Mouse (Mus musculus) lung, embryonic 15.5 days (tissue): Measurements from ENCODE around the gene Atic. TPM values are rescaled to one million over a fixed set of nuclear protein-coding genes. Genes with fewer than 3 reads are reported as not detected.

ENCODE experiments used
- ATAC-seq: fragments of 200-750 bp; cut with Nextera tagmentation; 2 replicates; pipeline ENCODE4 v1.8.0; 2017; ENCODE audit warnings: moderate number of reproducible peaks, borderline replicate concordance; ENCODE audit not compliant: low FRiP score, low TSS enrichment; ENCODE audit errors: extremely low read depth
- H3K27ac ChIP-seq: fragments of 300-500 bp; sonication (generic); 2 replicates; pipeline ENCODE4 v1.5.1; 2015; ENCODE audit warnings: moderate library complexity, mild to moderate bottlenecking, inconsistent platforms
- H3K27me3 ChIP-seq: fragments of 300-500 bp; sonication (generic); 2 replicates; pipeline ENCODE4 v1.6.1; 2015; ENCODE audit warnings: inconsistent platforms
- H3K36me3 ChIP-seq: fragments of 300-500 bp; sonication (generic); 2 replicates; pipeline ENCODE4 v1.6.1; 2015; ENCODE audit warnings: inconsistent platforms
- H3K4me1 ChIP-seq: fragments of 300-500 bp; sonication (generic); 2 replicates; pipeline ENCODE4 v1.6.1; 2015; ENCODE audit warnings: inconsistent platforms
- H3K4me2 ChIP-seq: fragments of 300-500 bp; sonication (generic); 2 replicates; pipeline ENCODE4 v1.6.1; 2015; ENCODE audit warnings: inconsistent platforms, mild to moderate bottlenecking, moderate library complexity
- H3K4me3 ChIP-seq: fragments of 300-500 bp; sonication (generic); 2 replicates; pipeline ENCODE4 v1.5.1; 2015; ENCODE audit warnings: mild to moderate bottlenecking, inconsistent platforms
- H3K9ac ChIP-seq: fragments of 300-500 bp; sonication (generic); 2 replicates; pipeline ENCODE4 v1.6.1; 2015; ENCODE audit warnings: inconsistent platforms
- H3K9me3 ChIP-seq: fragments of 300-500 bp; sonication (generic); 2 replicates; pipeline ENCODE4 v1.6.1; 2016; ENCODE audit warnings: inconsistent platforms
- WGBS: fragments of 180-500 bp; shearing (Covaris S2); methylation state at CpG from one replicate; pipeline ENCODE4 v1.1.7; 2015; 5-methylcytosine and 5-hydroxymethylcytosine counted together
- polyA plus RNA-seq: library from polyadenylated mRNA; unstranded; fragments of >200 nt; fragmentation: Nextera tagmentation; extraction: Ambion mirVana; gene quantifications from 2 replicates; pipeline ENCODE4 v1.2.1, GENCODE M21; 2015

Gene Atic
- polyA plus RNA-seq = 69.9 and 73.0 TPM in 2 replicates

DNA sequence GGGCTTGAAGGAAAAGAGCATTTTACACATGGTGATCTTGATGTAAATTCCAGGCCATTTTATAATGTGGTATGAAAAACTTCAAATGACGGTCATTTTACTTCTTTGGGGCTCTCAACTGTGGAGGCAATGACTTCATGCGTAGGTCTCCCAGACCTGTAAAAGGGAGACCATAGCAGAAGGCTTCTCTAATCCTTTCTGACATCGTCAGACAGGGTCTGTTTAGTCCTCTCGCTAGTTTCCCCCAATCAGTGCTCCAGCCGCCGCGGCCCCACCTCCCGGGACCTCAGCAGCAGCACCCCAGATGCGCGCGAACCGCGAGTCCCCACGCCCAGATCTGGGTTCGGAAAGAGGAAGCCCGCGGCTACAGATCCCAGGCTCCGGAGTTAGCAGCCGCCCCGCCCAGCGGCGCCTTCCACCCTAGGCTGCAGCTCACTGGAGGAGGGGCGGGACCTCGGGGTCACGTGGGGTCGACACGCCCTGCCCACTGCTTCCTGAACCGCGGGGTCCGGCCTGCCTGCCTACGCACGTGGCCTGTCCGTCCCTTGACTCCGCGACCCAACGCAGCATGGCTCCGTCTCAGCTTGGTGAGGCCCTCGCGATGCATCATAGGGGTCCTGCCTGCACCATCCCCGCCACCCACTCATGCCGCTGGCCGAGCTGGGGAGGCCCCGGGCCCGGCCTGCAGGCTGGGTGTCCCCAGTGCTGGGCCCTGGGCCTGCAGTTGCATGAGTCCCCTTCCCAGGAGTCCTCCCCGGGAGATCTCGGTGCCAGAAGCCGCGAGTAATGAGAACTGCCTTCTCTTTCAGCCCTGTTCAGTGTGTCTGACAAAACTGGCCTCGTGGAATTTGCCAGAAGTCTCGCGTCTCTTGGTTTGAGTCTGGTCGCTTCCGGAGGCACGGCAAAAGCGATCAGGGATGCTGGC lies at the start of gene Atic:
Gene Atic, plus strand, starts transcription at position 463 of the 925 bp plus-strand sequence.
- H3K9ac ChIP-seq = peak within 1 kb of the TSS; percentile 84
- H3K4me3 ChIP-seq = peak within 1 kb of the TSS; percentile 68
- peaks cover 25% of the 10 kb centered on the region for H3K36me3 ChIP-seq
- H3K4me1 ChIP-seq = peaks cover 13% of the 10 kb centered on the region
- ATAC-seq = peak; percentile 99
- peak within 1 kb of the TSS; percentile 93 for H3K4me2 ChIP-seq
- WGBS = 1% methylated on average over 51 of the region's 55 CpGs
- H3K9me3 ChIP-seq = no peaks in the 10 kb centered on the region
- H3K27me3 ChIP-seq = no peaks in the 10 kb centered on the region
- peak within 1 kb of the TSS; percentile 83 for H3K27ac ChIP-seq

- no peaks in the 10 kb centered on the region for H3K36me3 ChIP-seq
- 30% methylated on average over 9 of the region's 9 CpGs for WGBS
- no peak overlapping the region for H3K4me3 ChIP-seq
- H3K9ac ChIP-seq = no peak overlapping the region
- no peak overlapping the region for H3K4me2 ChIP-seq
- peaks cover 5% of the 10 kb centered on the region; the same call in 1 of the 2 replicates for H3K27me3 ChIP-seq
- no peaks in the 10 kb centered on the region for H3K4me1 ChIP-seq
- H3K9me3 ChIP-seq = no peaks in the 10 kb centered on the region
- ATAC-seq = no peak
- no peak overlapping the region for H3K27ac ChIP-seq
Measured at GRCm38 (mm10) chr1:71507251-71507650, 49.7 kb upstream of the Atic start.

DNA sequence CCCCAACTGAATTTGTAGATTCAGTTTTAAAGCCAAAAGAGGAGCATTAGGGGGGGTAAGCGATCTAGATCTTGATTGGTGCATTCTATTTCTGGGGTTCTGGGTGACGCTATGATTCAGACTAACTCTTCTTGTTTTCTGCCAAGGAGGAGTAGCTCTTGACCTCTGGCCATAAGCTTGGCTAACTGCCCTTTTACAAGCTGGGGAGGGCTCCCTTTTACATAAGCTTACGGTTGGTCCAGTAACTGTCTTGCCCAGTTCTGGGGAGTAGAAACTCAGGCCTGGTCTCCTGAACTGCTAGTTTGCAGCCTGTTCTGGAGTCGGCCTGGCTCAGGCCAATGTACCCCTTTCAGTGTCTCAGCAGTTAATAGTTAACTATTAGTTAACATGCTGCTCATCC lies 41.9 kb upstream of the Atic start:
- H3K9ac ChIP-seq = no peak overlapping the region
- no peaks in the 10 kb centered on the region for H3K36me3 ChIP-seq
- H3K9me3 ChIP-seq = no peaks in the 10 kb centered on the region
- 71% methylated on average over 4 of the region's 4 CpGs for WGBS
- no peak overlapping the region for H3K4me3 ChIP-seq
- H3K27ac ChIP-seq = no peak overlapping the region
- no peak overlapping the region for H3K4me2 ChIP-seq
- ATAC-seq = no peak
- H3K4me1 ChIP-seq = no peaks in the 10 kb centered on the region
- H3K27me3 ChIP-seq = no peaks in the 10 kb centered on the region

- ATAC-seq = no peak
- no peaks in the 10 kb centered on the region for H3K27me3 ChIP-seq
- WGBS = 81% methylated on average over 18 of the region's 18 CpGs
Measured at GRCm38 (mm10) chr1:71528808-71529648, 27.9 kb upstream of the Atic start.

GRCm38 (mm10) chr1:71530779-71531178 lies 26.2 kb upstream of the Atic start:
- Histone ChIP-seq H3K4me1 (no peaks in the 10 kb centered on the region), H3K4me2 (no peak overlapping the region), H3K36me3 (no peaks in the 10 kb centered on the region), H3K9me3 (no peaks in the 10 kb centered on the region), H3K27me3 (no peaks in the 10 kb centered on the region), H3K4me3 (no peak overlapping the region), H3K9ac (no peak overlapping the region), H3K27ac (no peak overlapping the region)
- WGBS = 67% methylated on average over 2 of the region's 2 CpGs
- ATAC-seq = no peak

More at GRCm38 (mm10) chr1:71528808-71529648, 27.9 kb upstream of the Atic start:
- Histone ChIP-seq H3K9me3 (no peaks in the 10 kb centered on the region), H3K4me1 (no peaks in the 10 kb centered on the region), H3K4me3 (no peak overlapping the region), H3K9ac (no peak overlapping the region), H3K36me3 (no peaks in the 10 kb centered on the region), H3K27ac (no peak overlapping the region), H3K4me2 (no peak overlapping the region)

DNA sequence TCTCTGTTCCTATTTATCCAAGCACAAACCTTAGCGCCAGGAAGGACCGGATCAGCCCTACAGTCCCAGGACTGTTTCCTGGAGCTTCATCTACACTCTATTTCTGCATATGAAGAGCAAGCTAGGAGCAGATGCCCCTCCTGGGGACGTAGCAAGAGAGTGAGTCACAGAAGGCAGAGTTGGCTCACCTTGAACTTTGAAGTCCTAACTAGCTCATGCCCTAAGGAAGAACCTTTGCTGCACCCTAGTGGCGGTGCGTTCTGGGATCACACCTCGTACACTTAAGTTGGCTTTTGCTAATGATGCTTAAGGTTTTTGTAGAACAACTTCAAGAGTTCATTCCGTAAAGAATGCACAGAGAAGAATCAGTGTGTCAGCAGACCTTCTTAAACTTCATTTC lies 25.3 kb upstream of the Atic start:
- Histone ChIP-seq H3K4me1 (no peaks in the 10 kb centered on the region), H3K4me2 (no peak overlapping the region), H3K27me3 (no peaks in the 10 kb centered on the region), H3K9ac (no peak overlapping the region), H3K27ac (no peak overlapping the region), H3K36me3 (no peaks in the 10 kb centered on the region), H3K9me3 (no peaks in the 10 kb centered on the region), H3K4me3 (no peak overlapping the region)
- ATAC-seq = no peak
- WGBS = 16% methylated on average over 7 of the region's 7 CpGs

GRCm38 (mm10) chr1:71539641-71540040 lies 17.3 kb upstream of the Atic start:
- Histone ChIP-seq H3K36me3 (no peaks in the 10 kb centered on the region), H3K27me3 (no peaks in the 10 kb centered on the region), H3K9me3 (no peaks in the 10 kb centered on the region), H3K4me1 (no peaks in the 10 kb centered on the region), H3K4me2 (no peak overlapping the region), H3K27ac (no peak overlapping the region), H3K4me3 (no peak overlapping the region), H3K9ac (no peak overlapping the region)
- WGBS = 65% methylated on average over 4 of the region's 4 CpGs
- ATAC-seq = no peak

DNA sequence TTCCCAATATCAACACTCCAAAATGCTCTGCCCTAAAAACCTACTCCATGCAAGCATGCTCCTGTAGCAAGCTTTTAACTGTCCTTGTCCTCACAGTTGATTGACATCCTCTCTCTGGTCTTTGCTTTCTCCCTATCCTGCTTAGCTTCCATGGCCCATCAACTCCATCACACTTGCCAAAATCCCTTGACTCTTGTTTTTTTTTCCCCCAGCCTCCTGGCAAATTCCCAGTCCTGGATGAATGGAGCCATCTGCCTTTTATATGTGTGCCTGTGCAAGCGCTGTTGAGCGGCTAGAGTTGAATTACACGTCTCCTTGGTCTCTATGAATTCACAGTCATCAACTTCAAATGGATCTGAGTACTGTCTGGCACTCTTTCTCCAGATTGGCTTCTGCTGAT lies 16.5 kb upstream of the Atic start:
- Histone ChIP-seq H3K9ac (no peak overlapping the region), H3K9me3 (no peaks in the 10 kb centered on the region), H3K27me3 (no peaks in the 10 kb centered on the region), H3K27ac (no peak overlapping the region), H3K36me3 (no peaks in the 10 kb centered on the region), H3K4me1 (no peaks in the 10 kb centered on the region), H3K4me2 (no peak overlapping the region), H3K4me3 (no peak overlapping the region)
- no peak for ATAC-seq
- WGBS = 65% methylated on average over 3 of the region's 3 CpGs

GRCm38 (mm10) chr1:71550626-71551195 lies 6.2 kb upstream of the Atic start:
- H3K9ac ChIP-seq = no peak overlapping the region
- H3K27ac ChIP-seq = no peak overlapping the region
- no peak overlapping the region for H3K4me2 ChIP-seq
- H3K36me3 ChIP-seq = no peaks in the 10 kb centered on the region
- no peaks in the 10 kb centered on the region for H3K27me3 ChIP-seq
- 57% methylated on average over 10 of the region's 10 CpGs for WGBS
- H3K4me1 ChIP-seq = no peaks in the 10 kb centered on the region
- no peaks in the 10 kb centered on the region for H3K9me3 ChIP-seq
- no peak overlapping the region for H3K4me3 ChIP-seq
- no peak for ATAC-seq

- H3K4me1 ChIP-seq = peaks cover 13% of the 10 kb centered on the region
- no peaks in the 10 kb centered on the region for H3K9me3 ChIP-seq
- 98% methylated on average over 4 of the region's 4 CpGs for WGBS
- no peak overlapping the region for H3K9ac ChIP-seq
- ATAC-seq = no peak
- H3K27me3 ChIP-seq = no peaks in the 10 kb centered on the region
- H3K36me3 ChIP-seq = peaks cover 46% of the 10 kb centered on the region
- no peak overlapping the region for H3K4me2 ChIP-seq
- H3K27ac ChIP-seq = no peak overlapping the region
- no peak overlapping the region for H3K4me3 ChIP-seq
Measured at GRCm38 (mm10) chr1:71560626-71561025, 3.7 kb downstream of the Atic start.

- H3K27ac ChIP-seq = no peak overlapping the region
- WGBS = 93% methylated on average over 7 of the region's 7 CpGs
- H3K27me3 ChIP-seq = no peaks in the 10 kb centered on the region
- no peak overlapping the region for H3K4me3 ChIP-seq
- no peak overlapping the region for H3K9ac ChIP-seq
- no peak for ATAC-seq
- peaks cover 71% of the 10 kb centered on the region for H3K36me3 ChIP-seq
- no peaks in the 10 kb centered on the region for H3K4me1 ChIP-seq
- no peak overlapping the region for H3K4me2 ChIP-seq
- no peaks in the 10 kb centered on the region for H3K9me3 ChIP-seq
Measured at GRCm38 (mm10) chr1:71564291-71564690, 7.3 kb downstream of the Atic start.
